Mouse (Mus musculus) intestine, postnatal 0 days (tissue): ENCODE data around the gene Fibcd1. TPM values are rescaled to one million over a fixed set of nuclear protein-coding genes. Genes with fewer than 3 reads are reported as not detected.

Source experiments
- ATAC-seq: fragments of 200-750 bp; cut with Nextera tagmentation; 2 replicates; pipeline ENCODE4 v1.8.0; 2017; ENCODE audit warnings: mild to moderate bottlenecking, moderate TSS enrichment, moderate library complexity
- H3K27ac ChIP-seq: fragments of 300-500 bp; sonication (generic); 2 replicates; pipeline ENCODE4 v1.5.1; 2014; ENCODE audit warnings: mild to moderate bottlenecking, low read depth, low read length, moderate library complexity
- H3K27me3 ChIP-seq: fragments of 300-500 bp; sonication (generic); replicated peaks from 2 replicates; pipeline ENCODE4 v1.6.1; 2014; ENCODE audit warnings: low read length, mixed read lengths; ENCODE audit not compliant: control insufficient read depth, insufficient read depth
- H3K36me3 ChIP-seq: fragments of 300-500 bp; sonication (generic); 2 replicates; pipeline ENCODE4 v1.6.1; 2014; ENCODE audit warnings: mild to moderate bottlenecking, moderate library complexity; ENCODE audit not compliant: control insufficient read depth, insufficient read depth
- H3K4me1 ChIP-seq: fragments of 300-500 bp; sonication (generic); replicated peaks from 2 replicates; pipeline ENCODE4 v1.6.1; 2014; ENCODE audit warnings: antibody characterized with exemption, low read length, mixed read lengths; ENCODE audit not compliant: control insufficient read depth, insufficient read depth
- H3K4me2 ChIP-seq: fragments of 300-500 bp; sonication (generic); replicated peaks from 2 replicates; pipeline ENCODE4 v1.6.1; 2014; ENCODE audit warnings: low read depth, mild to moderate bottlenecking, moderate library complexity
- H3K4me3 ChIP-seq: fragments of 300-500 bp; sonication (generic); 2 replicates; pipeline ENCODE4 v1.5.1; 2014; ENCODE audit warnings: low read depth, low read length
- H3K9ac ChIP-seq: fragments of 300-500 bp; sonication (generic); 2 replicates; pipeline ENCODE4 v1.6.1; 2014; ENCODE audit warnings: mild to moderate bottlenecking, low read depth, low read length
- H3K9me3 ChIP-seq: fragments of 300-500 bp; sonication (generic); 2 replicates; pipeline ENCODE4 v1.6.1; 2016; ENCODE audit warnings: mixed run types; ENCODE audit not compliant: control insufficient read depth
- CTCF ChIP-seq: sonication (generic); IDR thresholded peaks from 2 replicates; pipeline ENCODE4 v1.5.1; 2016; ENCODE audit warnings: low read depth, mild to moderate bottlenecking, control low read depth, antibody characterized with exemption, moderate library complexity
- WGBS: fragments of 180-500 bp; shearing (Covaris S2); extraction: QIAGEN DNeasy Blood & Tissue Kit; methylation state at CpG from one replicate; pipeline ENCODE4 v1.1.7; 2014; 5-methylcytosine and 5-hydroxymethylcytosine counted together
- polyA plus RNA-seq: library from polyadenylated mRNA; unstranded; fragments of >200 nt; fragmentation: Nextera tagmentation; extraction: Ambion mirVana; gene quantifications from 2 replicates; pipeline ENCODE4 v1.2.1, GENCODE M21; 2015

The Fibcd1 gene
- polyA plus RNA-seq, 1 experiment from 2014 or later, result 2.0 TPM

GRCm38 (mm10) chr2:31884806-31885205 is 39.0 kb upstream of the Fibcd1 start:
- H3K9me3 ChIP-seq, result no peaks in the 10 kb centered on the region
- no peak overlapping the region for H3K4me2 ChIP-seq
- no peaks in the 10 kb centered on the region for H3K4me1 ChIP-seq
- ATAC-seq, result no peak
- no peak overlapping the region for H3K27ac ChIP-seq
- no peaks in the 10 kb centered on the region for H3K36me3 ChIP-seq
- TF ChIP-seq CTCF, result peak; percentile 83
- peaks cover 29% of the 10 kb centered on the region for H3K27me3 ChIP-seq
- H3K4me3 ChIP-seq, result no peak overlapping the region
- 19% methylated on average over 6 of the region's 6 CpGs for WGBS
- H3K9ac ChIP-seq, result no peak overlapping the region

GRCm38 (mm10) chr2:31883061-31883460 is 37.3 kb upstream of the Fibcd1 start:
- 62% methylated on average over 4 of the region's 4 CpGs for WGBS
- Histone ChIP-seq H3K4me1 (no peaks in the 10 kb centered on the region), H3K27me3 (peaks cover 22% of the 10 kb centered on the region), H3K27ac (no peak overlapping the region), H3K4me3 (no peak overlapping the region), H3K4me2 (no peak overlapping the region), H3K9ac (no peak overlapping the region), H3K36me3 (no peaks in the 10 kb centered on the region), H3K9me3 (no peaks in the 10 kb centered on the region)
- no peak for ATAC-seq
- TF ChIP-seq CTCF, result no peak

- 21% methylated on average over 14 of the region's 14 CpGs for WGBS
Measured at GRCm38 (mm10) chr2:31880868-31881267, 35.1 kb upstream of the Fibcd1 start.

GRCm38 (mm10) chr2:31878610-31879009 is 32.8 kb upstream of the Fibcd1 start:
- H3K27ac ChIP-seq, result no peak overlapping the region
- H3K36me3 ChIP-seq, result no peaks in the 10 kb centered on the region
- ATAC-seq, result no peak
- no peaks in the 10 kb centered on the region for H3K27me3 ChIP-seq
- no peak overlapping the region for H3K9ac ChIP-seq
- TF ChIP-seq CTCF, result no peak
- no peaks in the 10 kb centered on the region for H3K4me1 ChIP-seq
- no peak overlapping the region for H3K4me2 ChIP-seq
- 53% methylated on average over 17 of the region's 17 CpGs for WGBS
- no peak overlapping the region for H3K4me3 ChIP-seq
- no peaks in the 10 kb centered on the region for H3K9me3 ChIP-seq

More at GRCm38 (mm10) chr2:31880868-31881267, 35.1 kb upstream of the Fibcd1 start:
- peaks cover 2% of the 10 kb centered on the region; the same call in 1 of the 2 replicates for H3K27me3 ChIP-seq
- no peaks in the 10 kb centered on the region for H3K36me3 ChIP-seq
- no peak for TF ChIP-seq CTCF
- H3K4me3 ChIP-seq, result no peak overlapping the region
- H3K4me2 ChIP-seq, result no peak overlapping the region
- no peak overlapping the region for H3K27ac ChIP-seq
- no peak for ATAC-seq
- no peak overlapping the region for H3K9ac ChIP-seq
- H3K9me3 ChIP-seq, result no peaks in the 10 kb centered on the region
- no peaks in the 10 kb centered on the region for H3K4me1 ChIP-seq

GRCm38 (mm10) chr2:31876446-31876845 is 30.6 kb upstream of the Fibcd1 start:
- Histone ChIP-seq H3K4me1 (no peaks in the 10 kb centered on the region), H3K9me3 (no peaks in the 10 kb centered on the region), H3K36me3 (no peaks in the 10 kb centered on the region), H3K27ac (no peak overlapping the region), H3K4me2 (no peak overlapping the region), H3K9ac (no peak overlapping the region), H3K27me3 (no peaks in the 10 kb centered on the region), H3K4me3 (no peak overlapping the region)
- no peak for ATAC-seq
- 48% methylated on average over 12 of the region's 12 CpGs for WGBS
- no peak for TF ChIP-seq CTCF

- Histone ChIP-seq H3K36me3 (no peaks in the 10 kb centered on the region), H3K9ac (no peak overlapping the region), H3K9me3 (no peaks in the 10 kb centered on the region), H3K4me3 (no peak overlapping the region), H3K27ac (no peak overlapping the region), H3K4me2 (no peak overlapping the region), H3K27me3 (no peaks in the 10 kb centered on the region), H3K4me1 (no peaks in the 10 kb centered on the region)
- WGBS, result 77% methylated on average over 26 of the region's 26 CpGs
- TF ChIP-seq CTCF, result no peak
- ATAC-seq, result no peak
Measured at GRCm38 (mm10) chr2:31874290-31874855, 28.6 kb upstream of the Fibcd1 start.
